Mouse (Mus musculus): ENCODE results near the gene Asb17. TPM values are rescaled to one million over a fixed set of nuclear protein-coding genes. Genes with fewer than 3 reads are reported as not detected.

The Asb17 gene
- not detected for polyA plus RNA-seq (2017; shearing (Covaris generic))

DNA sequence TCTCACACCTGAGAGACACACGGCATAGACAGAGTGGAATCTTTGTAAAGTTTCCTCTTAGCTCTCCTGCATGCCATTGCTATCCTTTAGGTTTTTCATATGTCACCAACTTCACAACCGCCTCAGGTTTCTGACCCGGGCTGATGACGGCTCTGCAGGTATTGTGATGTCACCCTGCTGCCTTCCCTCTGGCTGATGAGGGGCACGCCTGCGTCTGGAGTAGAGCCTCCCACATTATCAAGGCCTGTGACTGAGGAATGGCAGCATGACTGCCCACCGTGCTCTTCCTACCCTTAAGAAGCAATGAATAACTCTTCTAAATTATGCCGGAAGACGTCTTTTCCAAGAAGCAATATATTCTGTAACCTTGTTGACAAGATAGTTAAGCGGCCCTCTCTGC is at the start of gene Asb17:
Asb17 (plus strand) TSS at position 180 of the 400 bp plus-strand sequence.

Other genes starting within 250 kb of the Asb17 start
- 54.0 TPM for gene St6galnac3, start 119.0 kb upstream of the Asb17 start, polyA plus RNA-seq (2017; shearing (Covaris generic))
- gene Msh4, start 61.9 kb downstream of the Asb17 start, polyA plus RNA-seq (2017; shearing (Covaris generic)) = not detected
- 38.1 TPM for gene Rabggtb, start 68.8 kb downstream of the Asb17 start, polyA plus RNA-seq (2017; shearing (Covaris generic))
- gene Acadm, start 100.4 kb downstream of the Asb17 start, polyA plus RNA-seq (2017; shearing (Covaris generic)) = 63.4 TPM
- gene Slc44a5, start 129.2 kb downstream of the Asb17 start, polyA plus RNA-seq (2017; shearing (Covaris generic)) = not detected

All from CD4-positive, CD25-positive, alpha-beta regulatory T cell, adult 9 weeks (primary cell).